Mouse (Mus musculus): ENCODE data around the gene Ncln. TPM values are rescaled to one million over a fixed set of nuclear protein-coding genes. Genes with fewer than 3 reads are reported as not detected.
A peak's percentile ranks its signal among the peaks of the same experiment; 100 is the strongest.

Gene Ncln
- polyA plus RNA-seq (2011; ENCODE audit: insufficient read depth, insufficient read length, low read depth, missing spikeins): 37.2 and 41.6 TPM in 2 replicates

DNA sequence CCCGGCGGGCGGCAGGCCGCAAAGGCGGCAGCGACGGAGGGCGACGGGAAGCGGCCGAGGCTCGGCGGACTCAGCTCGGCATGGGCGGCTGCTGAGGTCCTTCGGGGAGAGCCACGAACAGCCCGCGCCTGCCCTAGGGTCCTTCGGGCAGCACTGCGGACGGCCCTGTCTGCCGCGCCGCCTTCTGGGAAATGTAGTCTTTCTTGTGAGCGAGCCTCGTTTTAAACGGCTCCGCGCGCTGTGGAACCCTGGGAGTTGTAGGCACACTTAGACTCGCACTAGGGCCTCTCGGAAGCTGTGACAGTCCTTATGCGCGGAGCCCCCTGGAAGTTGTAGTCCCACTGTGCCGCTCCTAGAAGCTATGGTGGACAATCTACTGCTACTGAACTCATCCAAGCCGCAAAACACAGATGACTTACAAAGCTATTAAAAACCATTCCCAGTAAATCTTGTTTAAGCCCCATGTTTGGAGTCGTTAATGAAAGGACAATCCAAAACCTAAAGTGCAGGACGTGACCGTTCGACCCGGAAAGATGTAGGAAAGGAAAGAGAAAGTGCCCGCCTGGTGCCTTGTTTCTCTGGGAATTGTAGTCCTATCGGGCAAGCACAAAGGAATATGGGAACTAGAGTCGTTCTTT, at the start of gene Ncln:
Gene Ncln (minus strand): TSS at position 129 of the 638 bp plus-strand sequence.
- no peak within 1 kb of the TSS for H3K27ac ChIP-seq (ENCODE audit: insufficient read depth, low read length)
- no peaks in the 10 kb centered on the region for H3K27me3 ChIP-seq (ENCODE audit: control insufficient read depth, insufficient read depth, low read length, poor library complexity, severe bottlenecking)
- peak within 1 kb of the TSS; percentile 68 for H3K9ac ChIP-seq (ENCODE audit: low read depth, poor library complexity, severe bottlenecking)
- H3K4me1 ChIP-seq (ENCODE audit: control insufficient read depth, insufficient read depth, low read length): peaks cover 3% of the 10 kb centered on the region
- peak within 1 kb of the TSS; percentile 94 for H3K4me3 ChIP-seq (ENCODE audit: low read depth, low read length)
- peaks cover 5% of the 10 kb centered on the region; the same call in 1 of the 2 replicates for H3K36me3 ChIP-seq (ENCODE audit: control insufficient read depth, insufficient read depth, low read length, poor library complexity, severe bottlenecking)
- peak; percentile 44 for TF ChIP-seq POLR2A (IDR thresholded peaks at IDR 0.05; ENCODE audit: insufficient read depth, low read length)
- no peak for TF ChIP-seq CTCF (IDR thresholded peaks at IDR 0.05; ENCODE audit: low read depth, low read length)
- H3K9me3 ChIP-seq (replicated peaks; ENCODE audit: control insufficient read depth, insufficient read depth, low read length, poor library complexity, severe bottlenecking): no peaks in the 10 kb centered on the region

- peak within 1 kb of the TSS; percentile 83 for H3K9ac ChIP-seq (ENCODE audit: low read depth, poor library complexity, severe bottlenecking)
- no peaks in the 10 kb centered on the region for H3K27me3 ChIP-seq (ENCODE audit: control insufficient read depth, insufficient read depth, low read length, poor library complexity, severe bottlenecking)
Observed at GRCm38 (mm10) chr10:81545161-81545747, 49.1 kb upstream of the Ncln start, which contains the start of gene Gna11. TSS of gene Gna11 (minus strand) at chr10:81545190.

GRCm38 (mm10) chr10:81544296-81545160, 48.3 kb upstream of the Ncln start:
- Histone ChIP-seq H3K36me3 (ENCODE audit: control insufficient read depth, insufficient read depth, low read length, poor library complexity, severe bottlenecking) (no peaks in the 10 kb centered on the region), H3K4me1 (ENCODE audit: control insufficient read depth, insufficient read depth, low read length) (peaks cover 6% of the 10 kb centered on the region), H3K27me3 (ENCODE audit: control insufficient read depth, insufficient read depth, low read length, poor library complexity, severe bottlenecking) (no peaks in the 10 kb centered on the region), H3K9ac (ENCODE audit: low read depth, poor library complexity, severe bottlenecking) (peak overlapping the region; percentile 83), H3K4me3 (ENCODE audit: low read depth, low read length) (peak overlapping the region; percentile 85), H3K27ac (ENCODE audit: insufficient read depth, low read length) (no peak overlapping the region), H3K9me3 (replicated peaks; ENCODE audit: control insufficient read depth, insufficient read depth, low read length, poor library complexity, severe bottlenecking) (no peaks in the 10 kb centered on the region)
- TF ChIP-seq CTCF (IDR thresholded peaks at IDR 0.05; ENCODE audit: low read depth, low read length) (no peak), POLR2A (IDR thresholded peaks at IDR 0.05; ENCODE audit: insufficient read depth, low read length) (no peak), EP300 (IDR thresholded peaks at IDR 0.05; ENCODE audit: insufficient read depth, low read depth, low read length) (no peak)

More at GRCm38 (mm10) chr10:81545161-81545747, 49.1 kb upstream of the Ncln start, which contains the start of gene Gna11:
- TF ChIP-seq EP300 (IDR thresholded peaks at IDR 0.05; ENCODE audit: insufficient read depth, low read depth, low read length) (no peak), POLR2A (IDR thresholded peaks at IDR 0.05; ENCODE audit: insufficient read depth, low read length) (peak; percentile 73)
- H3K9me3 ChIP-seq (replicated peaks; ENCODE audit: control insufficient read depth, insufficient read depth, low read length, poor library complexity, severe bottlenecking): no peaks in the 10 kb centered on the region
- H3K36me3 ChIP-seq (ENCODE audit: control insufficient read depth, insufficient read depth, low read length, poor library complexity, severe bottlenecking): no peaks in the 10 kb centered on the region
- H3K4me1 ChIP-seq (ENCODE audit: control insufficient read depth, insufficient read depth, low read length): peaks cover 6% of the 10 kb centered on the region
- H3K4me3 ChIP-seq (ENCODE audit: low read depth, low read length): peak within 1 kb of the TSS; percentile 85
- no peak within 1 kb of the TSS for H3K27ac ChIP-seq (ENCODE audit: insufficient read depth, low read length)

- no peaks in the 10 kb centered on the region for H3K36me3 ChIP-seq (ENCODE audit: control insufficient read depth, insufficient read depth, low read length, poor library complexity, severe bottlenecking)
- no peaks in the 10 kb centered on the region for H3K9me3 ChIP-seq (replicated peaks; ENCODE audit: control insufficient read depth, insufficient read depth, low read length, poor library complexity, severe bottlenecking)
- no peak overlapping the region for H3K27ac ChIP-seq (ENCODE audit: insufficient read depth, low read length)
- H3K4me1 ChIP-seq (ENCODE audit: control insufficient read depth, insufficient read depth, low read length): peaks cover 6% of the 10 kb centered on the region
- H3K9ac ChIP-seq (ENCODE audit: low read depth, poor library complexity, severe bottlenecking): peak overlapping the region; percentile 83
- TF ChIP-seq CTCF (IDR thresholded peaks at IDR 0.05; ENCODE audit: low read depth, low read length): no peak
- TF ChIP-seq POLR2A (IDR thresholded peaks at IDR 0.05; ENCODE audit: insufficient read depth, low read length): no peak
- TF ChIP-seq EP300 (IDR thresholded peaks at IDR 0.05; ENCODE audit: insufficient read depth, low read depth, low read length): no peak
- H3K4me3 ChIP-seq (ENCODE audit: low read depth, low read length): 0 out of 2 replicates have a peak overlapping the region, but pooled peaks have one; percentile 6
- no peaks in the 10 kb centered on the region for H3K27me3 ChIP-seq (ENCODE audit: control insufficient read depth, insufficient read depth, low read length, poor library complexity, severe bottlenecking)
Observed at GRCm38 (mm10) chr10:81543633-81544032, 47.4 kb upstream of the Ncln start.

GRCm38 (mm10) chr10:81542727-81543460, 46.7 kb upstream of the Ncln start:
- Histone ChIP-seq H3K9ac (ENCODE audit: low read depth, poor library complexity, severe bottlenecking) (no peak overlapping the region), H3K4me3 (ENCODE audit: low read depth, low read length) (peak overlapping the region; percentile 21), H3K9me3 (replicated peaks; ENCODE audit: control insufficient read depth, insufficient read depth, low read length, poor library complexity, severe bottlenecking) (no peaks in the 10 kb centered on the region), H3K27ac (ENCODE audit: insufficient read depth, low read length) (no peak overlapping the region), H3K27me3 (ENCODE audit: control insufficient read depth, insufficient read depth, low read length, poor library complexity, severe bottlenecking) (no peaks in the 10 kb centered on the region), H3K4me1 (ENCODE audit: control insufficient read depth, insufficient read depth, low read length) (peaks cover 6% of the 10 kb centered on the region), H3K36me3 (ENCODE audit: control insufficient read depth, insufficient read depth, low read length, poor library complexity, severe bottlenecking) (no peaks in the 10 kb centered on the region)
- TF ChIP-seq POLR2A (IDR thresholded peaks at IDR 0.05; ENCODE audit: insufficient read depth, low read length): no peak
